Mouse (Mus musculus) spleen, adult 2 months (tissue): ENCODE data around the gene Yju2. TPM values are rescaled to one million over a fixed set of nuclear protein-coding genes. Genes with fewer than 3 reads are reported as not detected.
"Not testable (repeated sequence)": the region's sequence is repeated elsewhere in the genome, so short reads cannot be mapped to it uniquely, and the experiment has no call there.

Source experiments
- DNase-seq, 2 experiments: peaks; one replicate each; pipeline versions ENCODE4 v3.0.0 to v3.0.0-alpha.2; 2012 to 2021; ENCODE audit warnings: low spot score in 2 of 2, low read depth in 1 of 2
- H3K27ac ChIP-seq: fragments of 200-500 bp; 2 replicates; pipeline ENCODE4 v1.5.1; 2012; ENCODE audit warnings: low read length, inconsistent platforms; ENCODE audit not compliant: insufficient read depth
- H3K27me3 ChIP-seq: fragments of 200-500 bp; 2 replicates; pipeline ENCODE4 v1.6.1; 2012; ENCODE audit warnings: mild to moderate bottlenecking, moderate library complexity, low read length, inconsistent platforms; ENCODE audit not compliant: control insufficient read depth, insufficient read depth
- H3K36me3 ChIP-seq: fragments of 200-500 bp; 2 replicates; pipeline ENCODE4 v1.6.1; 2012; ENCODE audit warnings: mild to moderate bottlenecking, low read length, inconsistent platforms; ENCODE audit not compliant: control insufficient read depth, insufficient read depth
- H3K4me1 ChIP-seq: fragments of 200-500 bp; 2 replicates; pipeline ENCODE4 v1.6.1; 2011; ENCODE audit warnings: inconsistent platforms; ENCODE audit not compliant: control insufficient read depth, insufficient read depth, insufficient read length
- H3K4me3 ChIP-seq: fragments of 200-500 bp; 2 replicates; pipeline ENCODE4 v1.5.1; 2011; ENCODE audit warnings: mild to moderate bottlenecking, inconsistent platforms; ENCODE audit not compliant: insufficient read depth, insufficient read length; ENCODE audit errors: extremely low read depth
- CTCF ChIP-seq: fragments of 200-500 bp; IDR thresholded peaks from 2 replicates; pipeline ENCODE4 v1.5.1; 2011; ENCODE audit warnings: mild to moderate bottlenecking, inconsistent platforms; ENCODE audit not compliant: insufficient read depth, insufficient read length, insufficient replicate concordance; ENCODE audit errors: extremely low read depth
- POLR2A ChIP-seq: fragments of 200-500 bp; IDR thresholded peaks from 2 replicates; pipeline ENCODE4 v1.6.1; 2011; ENCODE audit warnings: low read depth, low read length, inconsistent platforms
- WGBS: fragments of 180-500 bp; shearing (Covaris S2); methylation state at CpG from one replicate; pipeline ENCODE4 v1.1.7; 2018; 5-methylcytosine and 5-hydroxymethylcytosine counted together
- polyA plus RNA-seq: library from polyadenylated mRNA; depleted of rRNA; stranded (reverse); fragments of >200 nt; gene quantifications from 2 replicates; pipeline ENCODE4 v1.2.3, GENCODE M21; 2012; rRNA removed

Yju2 gene
- 8.2 and 10.5 TPM in 2 replicates for polyA plus RNA-seq

DNA sequence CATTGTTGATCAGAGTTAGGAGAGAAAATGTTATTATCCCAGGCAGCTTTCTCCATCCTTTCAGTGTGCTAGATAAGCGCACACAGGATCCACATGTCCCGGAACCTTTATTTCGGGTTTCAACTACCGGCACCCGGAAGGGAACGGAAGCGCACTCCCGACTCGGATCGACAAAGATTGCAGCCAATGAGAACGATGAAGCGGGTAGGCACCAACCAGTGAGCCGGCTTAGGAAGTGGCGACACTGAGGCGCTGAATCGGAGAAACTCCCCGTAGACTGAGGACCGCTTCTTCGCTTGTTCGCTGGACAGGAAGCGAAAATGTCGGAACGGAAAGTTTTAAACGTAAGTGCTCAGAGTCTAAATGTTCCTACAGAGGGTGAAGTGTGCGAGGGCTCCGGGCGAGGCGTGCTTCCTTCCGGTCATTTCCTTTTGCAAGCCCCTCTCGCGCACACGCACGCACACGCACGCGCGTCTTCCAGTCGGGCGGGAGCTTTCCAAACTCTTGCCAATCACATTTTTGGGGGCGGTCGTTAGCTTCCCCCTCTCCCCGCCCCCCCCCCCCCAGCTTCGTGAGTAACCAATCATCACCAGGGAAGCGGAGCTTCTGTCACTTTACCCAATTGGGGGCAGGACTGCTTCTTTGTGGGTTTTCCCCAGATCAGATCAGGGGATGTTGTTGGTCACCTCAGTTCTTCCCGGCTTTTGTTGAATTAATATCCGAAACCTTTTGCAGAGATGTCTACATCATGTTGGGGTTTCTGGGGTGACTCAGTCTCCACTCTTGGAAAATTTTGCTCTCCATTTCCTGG lies at the start of gene Yju2:
Gene Yju2 (plus strand): TSS at position 182 of the 811 bp plus-strand sequence.
- Histone ChIP-seq H3K4me1 (peaks cover 6% of the 10 kb centered on the region; the same call in 1 of the 2 replicates), H3K36me3 (peaks cover 6% of the 10 kb centered on the region; the same call in 1 of the 2 replicates), H3K27ac (peak within 1 kb of the TSS; percentile 95), H3K4me3 (peak within 1 kb of the TSS; percentile 95), H3K27me3 (no peaks in the 10 kb centered on the region)
- peak; percentile 85 to 95 for DNase-seq
- TF ChIP-seq POLR2A (peak; percentile 39), CTCF (no peak)
- WGBS, result under 1% methylated on average over 46 of the region's 46 CpGs

DNA sequence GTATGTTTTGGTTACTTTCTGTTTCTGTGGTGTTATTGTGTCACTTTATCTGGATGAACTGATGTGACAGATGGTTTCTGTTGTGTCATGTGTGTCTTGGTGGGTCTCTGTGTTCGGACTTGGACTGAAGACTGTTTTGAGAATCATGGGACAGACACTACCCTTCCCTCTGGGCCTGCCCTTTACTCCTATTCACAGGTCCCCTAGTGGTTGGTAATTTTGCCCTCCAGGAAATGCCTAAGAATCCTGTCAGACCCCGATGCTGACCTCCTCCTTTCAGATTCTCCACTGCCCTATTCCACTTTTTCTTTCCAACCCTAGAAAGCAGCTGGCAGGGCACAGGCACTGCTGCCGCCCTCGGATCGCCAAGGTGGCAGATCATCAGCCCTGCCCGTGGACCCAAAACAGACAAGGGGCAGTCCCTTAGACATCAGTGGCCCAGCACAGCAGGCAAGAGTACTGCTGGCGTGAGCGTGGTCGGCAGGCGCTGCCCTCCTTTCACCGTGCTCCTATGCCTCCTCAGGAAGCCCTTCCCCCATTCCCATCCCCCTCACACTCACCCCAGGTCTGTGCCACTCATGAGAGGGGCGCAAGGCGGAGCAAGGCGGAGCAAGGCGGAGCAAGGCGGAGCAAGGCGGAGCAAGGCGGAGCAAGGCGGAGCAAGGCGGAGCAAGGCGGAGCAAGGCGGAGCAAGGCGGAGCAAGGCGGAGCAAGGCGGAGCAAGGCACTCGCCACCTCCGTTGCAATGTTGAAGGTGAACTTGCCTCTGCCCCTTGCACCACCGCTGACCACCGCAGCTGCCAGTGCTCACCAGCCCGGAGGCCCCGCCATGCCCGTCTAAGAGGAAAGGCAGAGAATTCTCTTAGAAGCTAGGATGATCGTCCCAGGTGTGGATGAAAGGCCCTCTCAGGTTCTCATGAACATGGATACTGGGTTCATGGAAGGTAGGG lies 27.1 kb upstream of the Yju2 start:
- TF ChIP-seq POLR2A, result no peak
- TF ChIP-seq CTCF, result peak; percentile 4; the same call in 1 of the 2 replicates
- Histone ChIP-seq H3K4me1 (no peaks in the 10 kb centered on the region), H3K27me3 (no peaks in the 10 kb centered on the region), H3K4me3 (peak overlapping the region; percentile 93), H3K27ac (peak overlapping the region; percentile 50), H3K36me3 (no peaks in the 10 kb centered on the region)
- under 1% methylated on average over 33 of the region's 33 CpGs for WGBS
- DNase-seq, result peak in 1 of 2 experiments; percentile 39

DNA sequence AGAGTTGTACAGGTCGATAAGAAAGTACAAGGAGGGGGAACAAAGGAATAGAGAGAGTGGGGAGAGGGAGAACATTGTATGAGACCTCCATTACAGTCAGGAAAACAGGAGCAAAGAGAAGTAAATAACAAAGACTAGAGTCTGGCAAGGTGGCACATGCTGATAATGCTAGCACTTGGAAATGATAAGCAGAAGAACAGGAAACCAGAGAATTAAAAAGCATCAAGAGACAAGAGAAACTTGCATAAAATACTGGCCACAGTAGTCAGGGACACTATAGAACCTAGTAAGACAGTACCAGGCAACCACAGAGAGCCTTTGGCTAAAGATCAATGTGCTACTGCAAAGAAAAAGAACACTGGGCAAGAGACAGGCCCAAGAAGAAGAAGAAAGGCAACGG lies 26.3 kb upstream of the Yju2 start:
- no peak overlapping the region for H3K4me3 ChIP-seq

GRCm38 (mm10) chr17:55933191-55933590 lies 25.7 kb upstream of the Yju2 start:
- Histone ChIP-seq H3K36me3 (no peaks in the 10 kb centered on the region), H3K27ac (no peak overlapping the region), H3K4me1 (no peaks in the 10 kb centered on the region), H3K4me3 (no peak overlapping the region), H3K27me3 (no peaks in the 10 kb centered on the region)
- no peak for TF ChIP-seq POLR2A
- no peak for TF ChIP-seq CTCF
- WGBS, result 92% methylated on average over 15 of the region's 15 CpGs
- no peak for DNase-seq

More for the DNA sequence above, 26.3 kb upstream of the Yju2 start:
- Histone ChIP-seq H3K27me3 (no peaks in the 10 kb centered on the region), H3K27ac (no peak overlapping the region), H3K36me3 (no peaks in the 10 kb centered on the region), H3K4me1 (no peaks in the 10 kb centered on the region)
- TF ChIP-seq POLR2A, result no peak
- no peak for TF ChIP-seq CTCF
- DNase-seq, result no peak
- WGBS, result 44% methylated on average over 2 of the region's 2 CpGs

GRCm38 (mm10) chr17:55944387-55944865 lies 14.5 kb upstream of the Yju2 start:
- H3K4me1 ChIP-seq, H3K27me3 ChIP-seq, DNase-seq, H3K36me3 ChIP-seq: not testable (repeated sequence)
- H3K4me3 ChIP-seq, result peak overlapping the region; percentile 62
- WGBS, result 28% methylated on average over 10 of the region's 10 CpGs
- H3K27ac ChIP-seq, result peak overlapping the region; percentile 94

- WGBS, result 2% methylated on average over 56 of the region's 56 CpGs
- H3K27me3 ChIP-seq, H3K4me1 ChIP-seq, H3K36me3 ChIP-seq: not testable (repeated sequence)
- peak; percentile 15 for TF ChIP-seq POLR2A
- Histone ChIP-seq H3K4me3 (peak overlapping the region; percentile 62), H3K27ac (peak overlapping the region; percentile 94)
- peak; percentile 35 to 89 for DNase-seq
These were observed 13.8 kb upstream of the Yju2 start for GRCm38 (mm10) chr17:55944866-55945682.
